Mouse (Mus musculus) sigmoid colon, adult 10 weeks (tissue): Measurements from ENCODE around the gene Gm42417. TPM values are rescaled to one million over a fixed set of nuclear protein-coding genes. Genes with fewer than 3 reads are reported as not detected.

Experiments
- polyA plus RNA-seq: library from polyadenylated mRNA; stranded (reverse); fragments of 350-450 nt; fragmentation: Illumina TruSeq; extraction: RNeasy Lipid Tissue Mini Kit (QIAGEN cat#74804); gene quantifications from one replicate; pipeline ENCODE4 v1.2.3, GENCODE M21; 2014; ENCODE audit warnings: low read depth, low replicate concordance

Gm42417 gene
- polyA plus RNA-seq: not detected

DNA sequence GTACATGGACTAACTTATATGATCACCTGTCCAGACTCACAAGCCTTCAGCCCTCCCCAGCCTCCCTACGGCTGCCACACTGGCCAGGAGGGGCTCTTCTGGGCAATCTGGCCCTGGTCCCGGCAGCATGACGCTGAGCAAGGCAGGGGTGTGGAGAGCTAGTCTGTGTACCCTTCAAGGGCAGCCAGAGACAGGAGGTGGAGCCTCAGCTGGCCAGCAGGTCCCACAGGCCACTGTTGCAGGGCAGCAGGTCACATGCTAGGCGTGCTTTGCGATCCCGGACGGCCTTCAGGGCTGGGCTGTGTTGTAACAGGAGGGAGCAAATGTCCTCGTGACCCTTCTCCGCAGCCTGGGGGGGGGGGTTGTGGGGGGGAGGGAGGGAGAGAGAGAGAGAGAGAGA lies at the start of gene Gm42417:
Gm42417 (minus strand) TSS at position 244 of the 400 bp plus-strand sequence.

DNA sequence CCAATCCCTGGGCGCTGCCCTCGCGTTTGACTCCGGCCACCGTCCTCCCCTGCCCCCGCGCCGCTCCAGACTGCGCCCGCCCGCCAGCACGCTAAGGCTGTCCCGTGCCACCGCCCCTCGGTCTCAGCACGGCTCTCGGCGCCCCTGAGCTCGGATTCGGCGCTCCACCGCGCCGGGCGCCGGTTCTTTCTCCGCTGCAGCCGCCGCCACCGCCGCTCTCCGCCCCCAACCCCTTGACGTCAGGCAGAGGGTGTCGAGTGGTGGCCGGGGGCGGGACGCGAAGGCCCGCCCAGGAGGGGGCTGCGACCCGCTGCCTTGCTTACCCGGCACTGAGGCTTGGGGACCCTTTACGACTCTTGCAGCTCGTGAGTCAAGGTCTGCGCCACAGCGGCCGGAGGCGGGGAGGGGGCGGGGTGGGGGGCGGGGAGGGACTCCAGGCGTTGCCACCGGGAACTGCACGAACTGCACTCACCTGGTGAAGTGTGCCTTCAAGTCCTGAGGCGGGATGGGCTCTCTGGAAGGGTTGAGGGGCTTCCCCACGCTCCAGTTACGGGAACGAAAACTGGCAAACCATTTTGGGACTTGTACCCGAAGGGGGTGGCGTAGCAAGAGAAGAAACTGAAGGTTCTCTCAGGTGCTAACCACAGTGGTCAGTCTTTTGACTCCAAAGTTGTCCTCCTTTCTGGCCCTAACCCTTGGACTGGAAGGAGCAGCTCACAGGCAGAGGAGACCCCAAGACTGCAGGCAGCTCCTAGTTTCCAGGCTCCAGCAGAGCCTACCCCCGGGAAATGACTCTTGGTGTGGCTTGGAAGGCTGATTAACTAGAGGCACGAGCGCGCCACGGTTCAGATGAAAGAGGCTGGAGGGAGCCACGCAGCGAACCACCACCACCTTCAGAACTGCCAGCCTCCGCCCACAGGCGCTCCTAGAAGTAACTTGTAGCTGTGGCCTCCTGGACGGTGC lies 19.1 kb upstream of the Gm42417 start, which contains the start of gene Sema4c:
Sema4c (minus strand) TSS at position 319 of the 963 bp plus-strand sequence.

DNA sequence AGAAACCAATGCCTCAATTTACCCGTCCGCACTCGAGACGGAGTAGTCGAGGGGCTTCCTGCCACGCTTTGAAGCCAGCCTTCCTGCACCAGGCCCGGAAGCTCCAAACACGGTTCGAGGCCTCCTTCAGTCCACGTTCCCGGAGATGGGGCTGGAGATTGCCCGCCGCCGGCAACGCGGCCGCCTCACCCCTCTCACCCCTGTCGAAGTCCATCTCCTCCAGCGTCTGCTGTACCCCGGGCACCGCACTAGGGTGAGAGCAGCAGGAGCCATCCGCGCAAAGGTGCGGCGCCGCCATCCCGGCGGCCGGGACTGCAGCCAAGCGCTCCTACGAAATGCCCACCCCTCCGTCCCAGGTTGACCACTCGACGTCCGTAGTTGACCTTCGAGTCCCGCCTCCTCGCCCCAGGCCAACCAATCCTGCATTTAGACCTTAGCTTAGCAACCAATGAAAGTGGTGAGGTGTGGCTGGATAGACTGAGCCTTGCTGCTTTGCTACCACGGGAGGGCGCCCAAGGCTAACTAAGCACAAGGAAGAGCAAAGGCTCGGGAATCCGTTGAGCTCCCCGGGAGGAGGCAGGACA lies 7.8 kb upstream of the Gm42417 start, which contains the start of gene Ankrd39:
Ankrd39 (minus strand) TSS at position 558 of the 584 bp plus-strand sequence.

DNA sequence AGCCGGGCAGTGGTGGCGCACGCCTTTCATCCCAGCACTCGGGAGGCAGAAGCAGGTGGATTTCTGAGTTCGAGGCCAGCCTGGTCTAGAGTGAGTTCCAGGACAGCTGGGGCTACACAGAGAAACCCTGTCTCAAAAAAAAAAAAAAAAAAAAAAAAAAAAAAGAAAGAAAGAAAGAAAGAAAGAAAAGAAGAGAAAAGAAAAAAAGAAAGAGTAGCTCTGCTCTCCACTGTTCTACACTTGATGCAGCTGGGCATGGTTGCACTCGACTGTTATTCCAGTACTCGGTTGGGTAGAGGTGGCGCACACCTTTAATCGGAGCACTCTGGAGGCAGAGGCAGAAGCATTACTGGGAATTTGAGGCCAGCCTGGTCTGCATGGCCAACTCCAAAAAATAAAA lies 2.4 kb downstream of the Gm42417 start, which contains the start of gene Ankrd23:
Ankrd23 (minus strand) TSS at position 101 of the 400 bp plus-strand sequence.

DNA sequence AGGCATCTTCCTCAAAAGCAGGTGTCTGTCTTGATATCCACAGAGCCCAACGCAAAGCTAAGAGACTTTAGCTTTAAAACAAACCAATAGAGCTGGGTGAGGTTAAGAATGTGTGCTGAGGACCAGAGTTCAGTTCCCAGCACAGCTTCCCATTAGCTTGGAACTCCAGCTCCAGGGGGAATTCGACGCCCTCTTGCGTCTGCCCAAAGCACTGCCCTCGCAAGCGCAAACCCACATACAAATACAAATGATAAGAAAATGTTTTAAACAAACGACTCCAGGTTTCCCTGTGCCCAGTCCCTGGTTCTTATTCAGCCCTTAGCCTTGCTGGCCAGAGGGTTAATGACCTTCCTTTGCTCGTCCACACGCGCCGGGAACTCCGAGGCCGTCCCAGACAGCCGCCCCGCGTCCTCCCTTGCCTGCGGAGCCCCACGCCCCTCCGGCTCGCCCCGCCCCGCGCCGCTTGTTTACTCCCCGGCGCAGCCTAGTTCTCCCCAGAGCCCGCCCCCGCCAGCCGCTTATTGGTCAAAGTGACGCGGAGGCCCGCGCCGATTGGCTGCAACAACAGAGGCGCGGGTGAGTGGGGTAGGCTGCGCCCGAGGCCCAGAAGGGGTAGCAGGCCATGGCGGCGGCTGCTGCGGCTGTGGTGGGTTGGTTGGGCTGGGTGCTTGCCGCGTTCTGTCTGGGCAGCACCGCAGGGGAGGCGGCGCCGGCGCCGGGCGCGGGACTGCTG lies 27.8 kb downstream of the Gm42417 start, which contains the start of gene Cnnm3:
Cnnm3 (plus strand) TSS at position 579 of the 733 bp plus-strand sequence.

Other genes with a start within 250 kb of the Gm42417 start
- gene Arid5a, start 231.7 kb downstream of the Gm42417 start, polyA plus RNA-seq: 0.50 TPM
- gene Kansl3, start 170.2 kb downstream of the Gm42417 start, polyA plus RNA-seq: 25.1 TPM
- gene Fer1l5, start 167.1 kb downstream of the Gm42417 start, polyA plus RNA-seq: not detected
- gene Lman2l, start 94.2 kb downstream of the Gm42417 start, polyA plus RNA-seq: 7.7 TPM
- gene Cnnm4, start 67.8 kb downstream of the Gm42417 start, polyA plus RNA-seq: 75.3 TPM
- 9.8 TPM for gene Cnnm3, start 27.6 kb downstream of the Gm42417 start, polyA plus RNA-seq
- gene Ankrd23, start 2.5 kb downstream of the Gm42417 start, polyA plus RNA-seq: 5.0 TPM
- 3.0 TPM for gene Ankrd39, start 8.0 kb upstream of the Gm42417 start, polyA plus RNA-seq
- 0.95 TPM for gene Sema4c, start 18.9 kb upstream of the Gm42417 start, polyA plus RNA-seq
- gene Fam178b, start 143.8 kb upstream of the Gm42417 start, polyA plus RNA-seq: not detected
- gene Cox5b, start 152.0 kb upstream of the Gm42417 start, polyA plus RNA-seq: 114 TPM
- not detected for gene 4933424G06Rik, start 170.7 kb upstream of the Gm42417 start, polyA plus RNA-seq
- 19.0 TPM for gene Actr1b, start 175.0 kb upstream of the Gm42417 start, polyA plus RNA-seq
- gene Zap70, start 222.4 kb upstream of the Gm42417 start, polyA plus RNA-seq: not detected